ENCODE assay signal across 8 mouse cellular contexts in the genomic region with DNA sequence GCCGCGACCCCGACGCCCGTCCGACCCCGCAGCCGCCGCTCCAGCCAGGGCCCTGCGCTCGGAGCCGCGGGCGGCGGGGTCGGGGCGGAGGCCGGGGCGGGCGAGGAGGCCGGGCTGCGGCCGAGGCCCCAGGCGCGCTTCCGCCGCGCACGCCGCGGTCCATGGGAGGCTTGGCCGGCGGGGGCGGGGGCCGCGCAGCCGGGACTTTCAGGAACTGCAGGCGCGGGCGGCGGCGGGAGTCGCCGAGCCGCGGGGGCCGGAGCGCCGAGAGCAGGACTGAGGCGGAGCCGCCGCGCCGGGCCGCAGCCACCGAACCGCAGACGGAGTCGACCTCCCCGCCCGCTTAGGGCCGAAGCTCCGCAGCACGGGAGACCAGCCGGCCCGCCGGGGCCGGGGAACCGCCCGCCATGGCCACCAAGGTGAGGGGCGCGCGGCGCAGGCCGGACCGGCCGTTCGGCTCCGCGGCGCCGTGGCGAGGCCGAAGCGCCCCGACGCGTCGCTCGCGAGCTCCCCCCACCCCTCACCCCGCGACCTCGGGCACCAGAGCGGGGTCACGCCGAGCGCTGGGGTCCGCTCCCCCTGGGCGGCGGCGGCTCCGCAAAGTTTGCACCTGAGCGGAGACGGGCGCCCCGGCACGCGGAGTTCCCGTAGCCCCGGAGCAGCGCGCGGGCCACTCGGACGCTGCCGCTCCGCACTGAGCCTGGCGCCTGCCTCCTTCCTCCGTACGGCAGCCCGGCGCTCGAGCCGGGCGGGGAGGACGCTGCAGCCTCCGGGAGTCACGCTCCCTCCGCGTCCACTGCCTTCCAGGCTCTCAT. TPM values are rescaled to one million over a fixed set of nuclear protein-coding genes. Genes with fewer than 3 reads are reported as not detected.
DNase-seq lines count a peak whose midpoint lies in the region; ATAC-seq and TF ChIP-seq lines count a peak whose summit lies in the region.

A gene (plus strand): TSS at position 202 of the 815 bp plus-strand sequence.

- TF ChIP-seq POLR2A in brain, embryonic 14.5 days (IDR thresholded peaks at IDR 0.05; ENCODE audit: borderline replicate concordance, extremely low read depth, insufficient read depth, insufficient read length, poor library complexity, severe bottlenecking): peak; percentile 78

- H3K4me2 ChIP-seq in forebrain, embryonic 13.5 days: peak within 1 kb of the TSS; percentile 77
- H3K4me2 ChIP-seq in heart, postnatal 0 days (ENCODE audit: low read depth, low read length): peak within 1 kb of the TSS; percentile 75
- peak within 1 kb of the TSS; percentile 89 for H3K4me2 ChIP-seq in liver, postnatal 0 days (ENCODE audit: low read depth, low read length)
- H3K4me2 ChIP-seq in neural tube, embryonic 14.5 days (ENCODE audit: low read depth, low read length): peak within 1 kb of the TSS; percentile 70

- H3K36me3 ChIP-seq in forebrain, embryonic 13.5 days (ENCODE audit: poor library complexity, severe bottlenecking): no peaks in the 10 kb centered on the region
- H3K36me3 ChIP-seq in heart, postnatal 0 days (replicated peaks; ENCODE audit: control insufficient read depth, insufficient read depth, low read length): no peaks in the 10 kb centered on the region
- H3K36me3 ChIP-seq in liver, postnatal 0 days (replicated peaks; ENCODE audit: insufficient read depth, low read length): no peaks in the 10 kb centered on the region
- no peaks in the 10 kb centered on the region for H3K36me3 ChIP-seq in neural tube, embryonic 14.5 days (ENCODE audit: control insufficient read depth, insufficient read depth, low read length)

- TF ChIP-seq CTCF in brain, embryonic 14.5 days (IDR thresholded peaks at IDR 0.05; ENCODE audit: borderline replicate concordance, extremely low read depth, insufficient read depth, insufficient read length): no peak
- no peak for TF ChIP-seq CTCF in heart, postnatal 0 days (IDR thresholded peaks at IDR 0.05; ENCODE audit: low read depth)
- no peak for TF ChIP-seq CTCF in liver, postnatal 0 days (IDR thresholded peaks at IDR 0.05; ENCODE audit: low read depth)

- DNase-seq in CD4-positive helper T cell, adult 2 months (ENCODE audit: low read depth, low spot score): peak; percentile 52
- DNase-seq in brain, embryonic 14.5 days (ENCODE audit: low read depth): peak; percentile 74
- DNase-seq in heart, postnatal 0 days (ENCODE audit: low spot score): peak; percentile 58
- DNase-seq in kidney, postnatal 36 days: peak; percentile 83 to 91
- peak; percentile 80 for DNase-seq in liver, postnatal 0 days
- DNase-seq in testis, postnatal 10 days (ENCODE audit: low spot score): peak; percentile 82

- ATAC-seq in forebrain, embryonic 13.5 days: peak; percentile 90
- ATAC-seq in heart, postnatal 0 days (ENCODE audit: insufficient read depth, low read depth): peak; percentile 88
- peak; percentile 86 for ATAC-seq in liver, postnatal 0 days
- ATAC-seq in neural tube, embryonic 14.5 days (ENCODE audit: low read depth): peak; percentile 86

- under 1% methylated on average over 63 of the region's 131 CpGs for WGBS in forebrain, embryonic 13.5 days
- WGBS in heart, postnatal 0 days: under 1% methylated on average over 115 of the region's 131 CpGs
- 4% methylated on average over 69 of the region's 131 CpGs for WGBS in liver, postnatal 0 days (ENCODE audit: insufficient replicate concordance)
- under 1% methylated on average over 80 of the region's 131 CpGs for WGBS in neural tube, embryonic 14.5 days

- no peaks in the 10 kb centered on the region for H3K9me3 ChIP-seq in forebrain, embryonic 13.5 days (replicated peaks)
- H3K9me3 ChIP-seq in heart, postnatal 0 days (replicated peaks; ENCODE audit: control insufficient read depth, low read length): no peaks in the 10 kb centered on the region
- H3K9me3 ChIP-seq in liver, postnatal 0 days (ENCODE audit: low read length): no peaks in the 10 kb centered on the region
- H3K9me3 ChIP-seq in neural tube, embryonic 14.5 days (ENCODE audit: control insufficient read depth, low read length): no peaks in the 10 kb centered on the region

- H3K9ac ChIP-seq in forebrain, embryonic 13.5 days: peak within 1 kb of the TSS; percentile 94
- H3K9ac ChIP-seq in heart, postnatal 0 days (replicated peaks; ENCODE audit: low read depth, low read length): peak within 1 kb of the TSS; percentile 99
- peak within 1 kb of the TSS; percentile 94 for H3K9ac ChIP-seq in liver, postnatal 0 days (replicated peaks)
- H3K9ac ChIP-seq in neural tube, embryonic 14.5 days (replicated peaks; ENCODE audit: low read depth, low read length): peak within 1 kb of the TSS; percentile 91

- H3K27me3 ChIP-seq in forebrain, embryonic 13.5 days: no peaks in the 10 kb centered on the region
- H3K27me3 ChIP-seq in heart, postnatal 0 days (ENCODE audit: control insufficient read depth, insufficient read depth, low read length): no peaks in the 10 kb centered on the region
- H3K27me3 ChIP-seq in liver, postnatal 0 days (ENCODE audit: insufficient read depth, low read length): no peaks in the 10 kb centered on the region
- H3K27me3 ChIP-seq in neural tube, embryonic 14.5 days (ENCODE audit: control insufficient read depth, insufficient read depth, low read length): no peaks in the 10 kb centered on the region

- peaks cover 11% of the 10 kb centered on the region for H3K4me1 ChIP-seq in forebrain, embryonic 13.5 days
- H3K4me1 ChIP-seq in heart, postnatal 0 days (ENCODE audit: control insufficient read depth, insufficient read depth): peaks cover 30% of the 10 kb centered on the region
- peaks cover 11% of the 10 kb centered on the region for H3K4me1 ChIP-seq in liver, postnatal 0 days (ENCODE audit: insufficient read depth)
- peaks cover 6% of the 10 kb centered on the region; the same call in 1 of the 2 replicates for H3K4me1 ChIP-seq in neural tube, embryonic 14.5 days (ENCODE audit: control insufficient read depth, insufficient read depth, low read length)

- H3K4me3 ChIP-seq in forebrain, embryonic 13.5 days: peak within 1 kb of the TSS; percentile 79
- peak within 1 kb of the TSS; percentile 87 for H3K4me3 ChIP-seq in heart, postnatal 0 days (ENCODE audit: low read depth, low read length)
- H3K4me3 ChIP-seq in liver, postnatal 0 days (ENCODE audit: low read depth, low read length): peak within 1 kb of the TSS; percentile 82
- peak within 1 kb of the TSS; percentile 74 for H3K4me3 ChIP-seq in neural tube, embryonic 14.5 days (ENCODE audit: low read depth, low read length)

- no peak for TF ChIP-seq EP300 in heart, postnatal 0 days (IDR thresholded peaks at IDR 0.05; ENCODE audit: low read depth)
- TF ChIP-seq EP300 in liver, postnatal 0 days (IDR thresholded peaks at IDR 0.05; ENCODE audit: low read depth): no peak

- H3K27ac ChIP-seq in forebrain, embryonic 13.5 days: peak within 1 kb of the TSS; percentile 93
- H3K27ac ChIP-seq in heart, postnatal 0 days (ENCODE audit: low read depth): peak within 1 kb of the TSS; percentile 100
- peak within 1 kb of the TSS; percentile 99 for H3K27ac ChIP-seq in liver, postnatal 0 days (ENCODE audit: low read depth)
- H3K27ac ChIP-seq in neural tube, embryonic 14.5 days (ENCODE audit: low read depth, low read length): peak within 1 kb of the TSS; percentile 90

RNA-seq across cellular contexts. Expression of the gene that starts here (rescaled TPM):
- 8.8 and 11.5 TPM in 2 replicates for polyA plus RNA-seq in brain, embryonic 14.5 days (2012; rRNA removed)
- polyA plus RNA-seq in forebrain, embryonic 13.5 days (2015; fragmentation: Nextera tagmentation; extraction: Ambion mirVana): 5.7 and 6.7 TPM in 2 replicates
- total RNA-seq in heart, postnatal 0 days (2014; rRNA removed; ENCODE audit: low replicate concordance): 21.0 and 25.7 TPM in 2 replicates
- 16.0 and 16.6 TPM in 2 replicates for polyA plus RNA-seq in heart, postnatal 0 days (2015; fragmentation: Nextera tagmentation; extraction: Ambion mirVana)
- polyA plus RNA-seq in liver, postnatal 0 days (2015; fragmentation: Nextera tagmentation; extraction: Ambion mirVana): 13.1 and 13.5 TPM in 2 replicates
- polyA plus RNA-seq in neural tube, embryonic 14.5 days (2014; fragmentation: Nextera tagmentation; extraction: Ambion mirVana): 6.1 and 10.6 TPM in 2 replicates

Comparison
In these comparisons a context has a peak if more than half of its experiments do, and no peak if none do; other contexts are left out.
1. Peak in every context shown above with its lines: DNase-seq, ATAC-seq, H3K4me3 ChIP-seq and H3K27ac ChIP-seq.